Mouse (Mus musculus) v-Abl transformed pro-B cells (cell line): Measurements from ENCODE around the gene Numb.

Experiments used
- in situ Hi-C, 2 experiments: fragments of 400-800 bp; cut with MboI; formaldehyde crosslinking; loops; one replicate each; pipeline ENCODE4 v1.15.1; 2025; ENCODE audit not compliant: unreplicated experiment in 2 of 2

Gene Numb

DNA sequence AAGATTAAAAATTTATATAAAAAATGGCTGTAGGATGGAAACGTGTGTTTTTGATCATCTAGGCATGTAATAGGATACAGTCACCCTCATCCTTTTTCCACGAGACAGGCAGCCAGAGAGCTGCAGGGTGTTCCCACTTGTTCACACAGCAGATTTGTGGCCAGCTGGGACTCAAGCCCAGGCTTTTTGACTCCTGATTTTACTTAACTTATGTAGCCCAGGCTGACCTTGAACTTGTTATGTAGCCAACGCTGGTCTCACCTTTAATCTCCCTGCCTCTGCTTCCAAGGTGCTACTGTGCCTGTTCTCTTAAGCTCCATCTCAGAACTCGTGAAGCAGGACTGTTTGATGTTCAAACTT, 132.0 kb downstream of the Numb start:
- in situ Hi-C loops, result no loop called here

DNA sequence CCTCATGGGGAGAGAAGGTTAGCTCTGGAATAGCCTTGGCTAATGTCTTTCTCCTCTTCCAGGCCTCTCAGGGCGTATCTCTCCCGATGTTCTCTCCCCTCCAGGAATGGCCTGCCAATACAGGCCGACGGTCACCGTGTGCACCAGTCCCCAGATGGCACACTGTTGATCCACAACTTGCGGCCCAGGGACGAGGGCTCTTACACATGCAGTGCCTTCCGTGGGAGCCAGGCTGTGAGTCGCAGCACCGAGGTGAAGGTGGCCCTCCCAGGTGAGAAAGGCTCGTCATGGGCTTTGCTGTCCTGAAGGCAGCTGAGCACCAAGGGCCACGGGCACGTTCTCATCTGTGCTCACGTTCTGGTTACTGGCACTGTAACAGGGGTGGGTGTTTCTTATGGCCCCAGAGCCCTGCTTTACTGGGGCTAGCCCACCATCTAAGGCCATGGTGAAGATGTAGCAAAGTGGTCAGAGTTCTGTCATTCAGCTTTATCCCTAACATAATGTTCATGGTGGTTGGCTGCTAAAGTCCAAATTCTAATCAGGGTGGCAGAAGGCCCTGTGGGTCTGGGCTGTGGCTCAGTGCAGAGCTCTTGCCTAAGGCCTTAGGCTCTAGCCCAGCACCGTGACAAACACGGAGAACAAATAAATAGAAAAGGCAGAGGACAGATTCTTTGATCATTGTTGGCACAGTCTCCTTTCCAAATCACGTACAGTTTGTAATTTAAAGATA, 132.5 kb downstream of the Numb start:
- in situ Hi-C loops, result no loop called here

DNA sequence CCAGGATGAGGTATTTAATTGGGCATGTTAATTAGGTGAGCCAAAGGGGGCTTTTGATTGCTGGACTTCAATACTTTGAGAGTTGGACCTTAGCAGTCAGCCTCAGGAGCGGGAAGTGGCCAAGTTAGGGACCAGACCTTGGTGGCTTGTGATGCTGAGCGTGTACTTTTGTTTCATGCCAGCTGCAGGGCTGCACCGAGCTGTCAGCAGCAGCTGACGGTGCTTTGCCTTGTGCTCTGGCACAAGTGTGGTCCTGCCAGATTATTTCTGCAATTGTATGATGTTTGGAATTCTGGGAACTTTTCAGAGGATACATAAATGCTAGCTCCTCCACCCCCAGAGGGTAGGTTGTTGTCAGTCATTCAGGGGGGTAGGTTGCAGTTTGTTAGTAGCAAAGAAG, 136.4 kb downstream of the Numb start:
- in situ Hi-C loops, result no loop called here

DNA sequence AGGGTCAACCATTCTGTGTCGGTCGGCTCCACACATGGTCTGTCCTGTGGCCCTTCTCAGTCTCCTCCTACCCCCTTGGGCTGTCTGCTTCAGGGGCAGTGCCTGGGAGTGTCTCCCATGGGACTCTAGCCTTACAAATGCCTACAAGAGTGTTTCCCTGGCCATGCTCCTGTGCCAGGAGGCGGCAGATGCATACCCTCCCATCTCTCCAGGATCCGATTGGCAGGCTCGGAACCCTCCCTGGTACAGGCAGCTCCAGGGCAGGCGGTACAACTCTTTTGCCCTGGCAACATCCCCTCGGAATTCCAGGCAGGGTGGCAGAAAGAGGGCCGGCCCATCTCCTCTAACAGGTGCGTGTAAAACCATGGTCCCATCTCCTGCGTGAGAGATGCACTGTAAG, 139.1 kb downstream of the Numb start:
- in situ Hi-C loops, result no loop called here

DNA sequence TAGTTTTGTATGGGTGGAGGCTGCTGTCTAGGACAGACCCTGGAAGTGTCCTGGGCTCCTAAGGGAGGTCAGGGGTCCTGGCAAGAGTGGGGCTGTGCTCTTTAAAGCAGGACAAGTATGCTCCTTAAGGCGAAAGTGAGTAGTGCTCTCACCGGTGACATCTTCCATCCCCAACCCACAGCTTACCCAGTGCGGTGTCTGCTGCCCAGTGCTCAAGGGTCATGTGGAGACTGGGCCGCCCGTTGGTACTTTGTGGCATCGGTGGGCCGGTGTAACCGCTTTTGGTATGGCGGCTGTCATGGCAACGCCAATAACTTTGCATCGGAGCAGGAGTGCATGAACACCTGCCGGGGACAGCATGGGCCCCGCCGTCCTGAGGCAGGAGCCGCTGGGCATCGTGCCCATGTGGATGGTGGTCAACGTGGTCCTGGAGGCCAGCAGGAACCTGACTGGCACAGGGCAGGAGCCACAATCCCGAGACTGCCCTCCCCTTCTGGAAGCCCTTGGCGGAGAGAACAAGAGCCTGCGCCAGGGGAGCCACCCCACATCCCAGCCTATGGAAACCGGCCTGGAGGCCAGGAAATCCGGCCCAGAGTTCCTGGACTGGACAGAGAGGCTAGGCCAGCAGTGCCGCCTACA, 140.0 kb downstream of the Numb start:
- in situ Hi-C loops, result no loop called here

DNA sequence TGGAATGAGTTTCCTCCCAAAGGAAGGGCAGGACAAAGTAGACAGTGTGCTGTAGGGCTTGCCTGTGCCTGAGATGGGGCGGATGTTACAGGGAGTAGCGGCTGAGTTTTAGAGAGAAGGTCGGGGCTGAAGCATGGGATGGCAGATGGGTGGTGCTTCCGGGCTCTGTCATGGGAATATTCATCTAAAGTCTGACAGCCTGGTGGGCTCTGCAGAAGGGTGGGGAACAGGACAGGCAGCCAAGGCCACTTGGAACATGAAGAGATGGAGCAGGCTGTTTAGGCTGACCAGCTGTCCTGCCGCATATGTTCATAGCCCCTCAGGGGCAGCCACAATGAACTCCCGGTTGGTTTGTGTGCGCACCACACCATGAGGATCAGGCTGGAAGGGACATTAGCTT, 140.5 kb downstream of the Numb start:
- in situ Hi-C loops, result no loop called here

DNA sequence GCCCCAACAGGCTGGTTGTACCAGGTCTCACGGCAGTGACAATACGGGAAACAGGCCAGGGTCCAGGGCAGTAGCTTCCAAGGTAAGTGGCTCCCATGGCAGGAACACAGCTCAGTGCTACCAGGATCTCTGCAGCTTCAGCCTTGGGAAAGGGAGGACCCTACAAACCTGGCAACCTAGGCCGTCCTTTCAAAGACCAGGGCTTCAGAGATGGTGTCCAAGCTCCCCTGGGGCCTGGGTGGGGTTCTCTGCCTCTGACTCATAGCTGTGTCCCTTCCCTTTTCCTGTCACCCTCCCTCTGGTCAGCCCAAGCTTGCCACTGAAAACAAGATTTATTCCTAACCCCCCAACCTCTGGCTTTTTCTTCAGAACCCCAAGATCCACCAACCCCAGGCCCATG, 141.6 kb downstream of the Numb start:
- in situ Hi-C loops, result no loop called here

DNA sequence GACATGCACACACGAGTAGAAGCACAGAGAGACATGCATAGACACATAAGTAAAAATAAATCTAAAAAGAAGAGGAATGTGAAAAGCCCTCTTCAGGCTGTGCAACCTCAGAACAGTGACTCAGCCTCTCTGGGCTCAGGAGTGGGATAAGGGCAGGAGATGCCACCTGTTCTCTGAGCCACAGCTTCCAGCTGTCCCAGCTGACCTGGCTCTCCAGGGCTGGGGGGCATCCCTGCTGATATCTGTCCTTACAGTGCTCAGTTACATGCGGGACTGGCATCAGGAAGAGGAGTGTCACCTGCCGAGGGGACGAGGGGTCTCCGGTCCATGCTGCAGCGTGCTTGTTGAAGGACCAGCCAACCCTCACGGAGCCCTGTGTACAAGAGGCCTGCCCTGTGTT, 145.0 kb downstream of the Numb start:
- in situ Hi-C loops, result no loop called here

DNA sequence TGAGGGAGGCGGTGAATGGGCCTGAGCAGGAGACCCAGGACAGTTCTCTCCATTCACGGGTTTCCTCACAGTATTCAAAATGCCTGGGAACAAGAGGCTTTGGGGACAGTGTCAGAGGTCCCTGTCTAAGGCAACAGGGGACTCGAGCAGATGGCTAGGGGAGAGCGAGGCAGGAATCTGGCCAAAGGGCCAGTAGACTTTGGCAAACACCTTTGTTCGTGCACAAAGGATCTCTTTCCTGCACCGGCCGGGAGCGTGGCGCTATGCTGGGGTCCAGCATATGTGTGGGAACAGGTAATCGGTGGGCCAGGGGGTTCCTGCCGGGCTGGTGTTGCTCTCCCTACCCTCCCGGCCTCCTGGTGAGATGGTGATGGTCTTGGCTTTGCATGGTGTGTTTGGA, 146.1 kb downstream of the Numb start:
- in situ Hi-C loops, result no loop called here

DNA sequence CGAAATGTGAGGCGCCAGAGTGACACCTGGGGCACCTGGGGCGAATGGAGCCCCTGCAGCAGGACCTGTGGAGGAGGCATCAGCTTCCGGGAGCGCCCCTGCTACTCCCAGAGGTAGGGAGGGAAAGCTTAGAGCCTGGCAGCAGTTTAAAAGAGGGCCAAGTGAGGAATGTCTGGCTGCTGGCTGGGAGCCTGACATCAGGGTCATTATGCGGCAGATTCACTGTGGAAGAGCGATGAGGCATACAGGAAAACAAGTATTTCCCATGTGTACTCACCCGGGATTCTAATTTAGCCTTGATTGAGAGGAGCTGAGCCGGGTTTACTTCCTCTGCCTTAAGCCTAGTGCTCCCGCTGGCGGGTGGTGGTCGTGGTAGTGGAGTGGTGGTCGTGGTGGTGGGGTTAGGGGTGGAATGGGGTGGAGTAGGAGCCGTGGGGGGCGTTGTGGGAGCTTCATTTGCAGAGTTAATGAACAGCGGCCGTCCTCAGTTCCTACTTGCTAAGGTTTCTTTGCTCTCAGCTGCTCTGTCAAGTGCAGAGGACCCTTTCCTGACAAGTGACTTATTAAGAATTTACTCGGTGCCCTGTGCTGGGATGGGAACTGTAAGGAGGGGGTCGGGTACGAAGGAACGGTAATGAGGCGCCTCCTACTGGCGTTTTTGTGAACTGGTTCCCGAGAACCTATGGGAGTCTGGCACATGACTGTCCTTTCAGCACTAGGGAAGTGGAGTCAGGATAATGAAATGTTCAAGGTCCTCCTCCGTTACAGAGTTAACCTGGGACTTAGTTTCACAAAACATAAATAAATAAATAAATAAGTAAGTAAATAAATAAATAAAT, 151.1 kb downstream of the Numb start:
- in situ Hi-C loops, result loop anchor here (5.0 to 25.0 kb wide), 2 partner anchors 658 kb away; no protein-coding TSS in a partner anchor

DNA sequence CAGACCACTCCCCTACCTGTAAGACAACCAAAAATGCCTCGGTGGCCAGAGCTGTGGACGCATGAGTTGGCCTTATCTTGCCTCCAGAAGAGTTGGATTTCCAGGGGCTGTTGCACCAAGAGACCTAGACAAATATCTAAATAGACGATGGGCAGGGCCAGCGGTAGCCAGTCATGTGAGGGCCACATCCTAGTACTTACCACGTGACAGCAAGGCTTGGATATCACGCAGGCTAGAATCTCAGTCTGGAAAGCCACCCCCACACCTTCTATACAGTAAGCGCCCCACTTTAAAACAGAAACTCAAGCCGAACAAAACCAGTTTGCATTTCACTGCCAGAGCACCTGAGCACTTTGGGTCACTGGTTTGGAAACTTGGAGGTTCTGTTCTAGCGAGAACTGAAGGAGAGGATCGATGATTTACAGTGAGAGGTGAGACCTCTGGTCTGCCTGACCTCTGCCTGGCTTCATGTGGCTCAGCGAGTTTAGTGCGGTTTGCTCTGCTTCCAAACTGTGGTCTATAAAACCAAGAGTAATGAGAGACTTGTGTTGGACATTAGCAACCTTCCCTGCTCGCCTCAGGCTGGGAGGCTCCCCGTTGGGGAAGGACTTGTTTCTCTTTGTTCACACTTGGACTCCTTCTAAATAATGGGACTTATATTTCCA, 153.4 kb downstream of the Numb start:
- in situ Hi-C loops, result loop anchor here (5.0 to 25.0 kb wide), 3 partner anchors 51 to 656 kb away; no protein-coding TSS in a partner anchor

DNA sequence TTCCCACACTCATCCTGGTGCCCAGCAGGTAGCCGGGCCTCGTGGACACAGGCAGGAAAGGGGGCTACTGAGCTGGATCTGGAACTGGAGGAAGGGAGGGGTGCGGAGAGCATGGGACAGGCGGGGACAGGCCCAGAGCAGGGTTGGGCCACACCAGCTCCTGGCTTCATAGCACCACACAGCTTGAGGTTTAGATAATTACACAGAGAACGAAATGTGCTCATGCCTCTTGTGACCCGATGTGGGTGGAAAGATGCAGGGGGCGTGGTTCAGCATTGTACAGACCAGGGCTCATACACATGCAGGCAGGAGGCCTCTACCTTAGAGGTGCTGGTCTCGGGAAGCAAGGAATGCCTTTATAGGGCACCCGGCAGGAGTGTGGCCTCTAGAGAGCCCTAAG, 153.9 kb downstream of the Numb start:
- in situ Hi-C loops, result loop anchor here (5.0 to 25.0 kb wide), 3 partner anchors 51 to 656 kb away; no protein-coding TSS in a partner anchor

DNA sequence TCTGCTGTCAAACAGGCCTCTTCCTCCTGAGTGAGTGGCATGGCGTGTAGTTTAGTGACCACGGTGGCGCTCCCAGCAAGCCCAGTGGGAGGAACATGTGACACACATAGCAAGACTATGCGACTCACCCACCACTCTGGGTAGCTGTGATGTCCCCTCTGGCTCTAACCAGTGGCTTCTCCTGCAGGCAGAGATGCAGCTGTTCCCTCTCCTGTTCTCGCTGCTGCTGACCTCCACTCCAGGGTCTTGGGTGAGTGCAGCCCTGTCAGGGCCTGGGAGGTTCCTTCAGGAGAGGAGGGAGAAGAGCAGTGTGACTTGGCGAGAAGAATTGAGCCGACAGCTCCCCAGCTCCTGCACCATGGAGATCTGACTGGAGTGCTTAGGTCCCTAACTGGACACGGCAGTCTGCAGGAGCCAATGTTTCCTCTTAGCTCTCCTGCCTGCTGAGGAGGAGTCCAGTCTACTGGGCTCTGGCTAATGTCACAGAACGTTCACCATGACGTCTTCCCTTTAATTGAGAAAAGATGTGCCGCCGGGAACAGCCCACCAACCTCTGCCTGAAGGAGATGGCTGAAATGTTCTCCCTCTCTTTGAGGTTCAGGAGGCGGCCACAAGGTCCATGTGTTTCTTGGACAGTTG, 155.7 kb downstream of the Numb start:
- in situ Hi-C loops, result loop anchor here (5.0 to 25.0 kb wide), 3 partner anchors 49 to 654 kb away; no protein-coding TSS in a partner anchor

DNA sequence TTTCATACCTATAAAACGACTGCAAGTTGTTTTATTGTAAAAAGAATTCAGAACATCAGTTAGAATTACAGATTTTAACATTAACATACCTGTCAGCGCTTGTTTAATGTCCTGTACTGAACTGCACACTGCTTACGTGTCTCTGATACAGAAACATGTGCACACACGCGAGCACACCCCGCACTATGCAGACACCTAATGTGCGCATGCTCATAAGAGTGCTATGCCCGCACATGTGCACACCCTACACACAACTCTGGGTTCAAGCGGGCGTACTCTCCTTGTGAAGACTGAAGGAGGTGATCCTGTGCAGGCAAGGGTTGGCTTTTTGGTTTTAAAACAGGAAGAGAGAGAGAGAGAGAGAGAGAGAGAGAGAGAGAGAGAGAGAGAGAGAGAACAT, 157.2 kb downstream of the Numb start:
- in situ Hi-C loops, result loop anchor here in 1 of 2 experiments (25.0 kb wide), 1 partner anchor 652 kb away; no protein-coding TSS in a partner anchor

DNA sequence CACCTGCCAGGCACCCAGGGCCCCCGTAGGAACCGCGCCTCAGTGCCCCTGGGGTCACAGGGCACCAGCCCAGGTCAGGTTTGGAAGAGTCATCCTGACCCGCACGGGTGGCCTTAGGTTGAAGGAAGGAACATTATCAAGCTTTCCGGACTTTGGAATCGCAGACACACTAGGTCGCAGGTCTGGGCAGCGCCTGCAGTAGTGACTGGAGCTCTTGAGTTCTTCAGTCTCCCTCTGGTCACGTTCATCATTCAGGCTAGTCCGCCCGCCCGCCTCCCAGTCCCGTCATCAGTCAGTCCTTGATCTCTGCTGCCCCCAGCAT, 157.7 kb downstream of the Numb start:
- in situ Hi-C loops, result loop anchor here in 1 of 2 experiments (25.0 kb wide), 1 partner anchor 652 kb away; no protein-coding TSS in a partner anchor

DNA sequence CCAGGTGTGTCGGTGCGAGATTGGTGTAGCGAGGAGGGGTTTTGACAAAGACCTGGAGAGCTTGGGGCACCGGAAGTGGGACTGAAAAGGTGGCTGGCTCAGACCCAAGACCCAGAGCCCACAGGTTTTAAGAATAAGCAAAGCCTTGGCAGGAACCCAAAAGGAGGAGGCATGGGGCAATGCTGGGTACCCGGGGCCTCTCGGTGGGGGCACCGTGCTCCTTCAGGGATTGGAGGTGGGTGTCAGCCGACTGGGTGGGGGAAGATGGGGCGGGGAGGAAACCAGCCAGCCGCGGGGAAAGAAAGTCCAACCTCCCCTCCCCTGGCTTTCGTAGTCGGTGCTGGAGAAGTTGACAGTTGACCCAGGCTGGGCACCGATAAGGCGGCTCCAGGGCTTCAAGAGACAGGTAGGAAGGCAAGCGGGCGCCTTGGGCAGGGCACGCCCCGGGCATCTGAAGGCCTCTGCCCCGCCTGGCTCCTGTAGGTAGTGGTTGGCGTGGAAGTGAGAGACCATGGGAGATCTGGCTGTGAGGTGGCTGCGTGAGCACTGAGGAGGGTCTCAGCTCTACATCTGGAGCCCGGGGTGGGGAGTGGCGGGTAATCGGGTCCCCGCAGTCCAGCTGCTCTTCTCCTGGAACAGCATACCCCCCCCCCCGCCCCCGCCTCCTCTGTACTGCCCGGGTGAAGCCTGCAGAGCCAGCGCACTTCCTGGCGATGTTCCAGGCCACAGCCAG, 158.3 kb downstream of the Numb start, which contains the start of gene Papln:
Gene Papln (plus strand): TSS at position 324 of the 733 bp plus-strand sequence.
- in situ Hi-C loops, result loop anchor here in 1 of 2 experiments (25.0 kb wide), 1 partner anchor 651 kb away; no protein-coding TSS in a partner anchor

DNA sequence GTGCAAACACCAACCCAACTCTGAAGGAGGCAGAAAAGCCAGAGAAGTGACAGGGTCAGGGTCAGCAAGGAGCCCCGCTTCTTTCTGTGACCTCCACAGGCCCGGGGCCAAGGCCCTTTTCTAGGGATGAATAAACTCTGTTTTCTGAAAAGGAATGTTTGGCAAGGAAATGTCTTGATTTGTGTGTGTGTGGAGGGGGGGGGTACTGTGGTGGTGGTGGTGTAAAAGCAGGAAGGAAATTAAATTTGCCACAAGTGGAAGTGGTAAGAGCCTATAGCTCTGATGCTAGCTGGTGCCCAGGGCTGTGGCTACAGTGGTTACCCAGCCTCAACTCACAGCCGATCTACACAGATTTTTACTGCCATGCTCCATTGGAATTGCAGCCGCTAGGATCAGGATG, 159.0 kb downstream of the Numb start:
- in situ Hi-C loops, result loop anchor here in 1 of 2 experiments (25.0 kb wide), 1 partner anchor 650 kb away; no protein-coding TSS in a partner anchor

DNA sequence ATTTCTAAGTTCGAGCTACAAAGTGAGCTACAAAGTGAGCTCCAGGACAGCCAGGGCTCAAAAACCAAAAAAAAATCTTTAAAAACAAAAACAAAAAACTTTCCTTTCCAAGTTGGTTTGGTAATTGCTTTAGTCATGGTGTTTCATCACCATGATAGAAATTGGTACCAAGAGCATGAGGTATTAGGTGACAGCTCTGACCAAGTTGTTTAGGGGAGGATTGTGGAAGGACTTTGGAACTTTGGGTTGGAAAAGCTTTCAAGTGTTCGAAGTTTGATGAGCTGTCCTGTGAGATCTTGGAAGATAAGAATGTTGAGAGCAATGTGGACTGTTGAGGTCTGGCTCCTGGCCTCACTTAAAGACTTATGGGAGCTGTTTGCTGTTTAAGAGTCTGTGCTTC, 161.5 kb downstream of the Numb start:
- in situ Hi-C loops, result loop anchor here in 1 of 2 experiments (25.0 kb wide), 1 partner anchor 648 kb away; no protein-coding TSS in a partner anchor

DNA sequence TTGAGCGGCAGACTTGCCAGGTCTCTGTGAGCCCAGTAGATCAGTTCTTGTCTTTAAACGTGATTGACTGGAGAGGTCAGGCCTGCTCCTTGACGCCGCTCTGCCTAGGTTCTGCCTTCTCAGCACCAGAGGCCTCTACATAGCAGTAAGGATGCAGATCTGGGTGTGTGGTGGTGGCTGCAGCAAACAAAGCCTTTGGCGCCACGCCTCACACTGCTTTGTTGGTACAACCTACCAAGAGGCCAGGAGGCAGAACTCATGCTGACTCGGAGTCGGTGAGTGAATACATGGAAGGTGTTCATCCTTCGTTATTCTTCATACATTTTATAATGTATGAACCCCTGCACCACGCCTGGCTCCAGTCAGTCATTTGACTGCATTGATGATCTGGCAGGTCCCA, 163.0 kb downstream of the Numb start:
- in situ Hi-C loops, result loop anchor here in 1 of 2 experiments (25.0 kb wide), 1 partner anchor 646 kb away; no protein-coding TSS in a partner anchor
